In the genomic region with DNA sequence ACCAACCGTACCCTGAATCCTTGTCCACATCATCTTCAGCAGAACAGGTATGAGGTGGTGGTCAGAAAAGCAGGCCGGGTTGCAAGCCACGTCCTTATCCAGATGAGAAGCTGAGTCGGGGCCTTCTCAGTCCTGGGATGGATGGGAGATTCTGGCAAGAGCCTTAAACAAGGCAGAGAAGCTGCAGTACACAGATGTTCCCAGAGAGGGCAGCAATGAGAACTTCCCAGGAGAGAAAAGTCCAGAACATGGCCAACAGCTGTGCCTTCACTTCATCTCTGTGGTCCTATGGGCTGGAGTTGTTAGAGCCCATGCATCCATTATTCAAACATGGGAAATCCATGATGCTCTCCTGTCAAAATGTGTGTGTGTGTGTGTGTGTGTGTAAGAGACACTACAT, we compare ENCODE assay signal across 9 mouse cellular contexts. TPM values are rescaled to one million over a fixed set of nuclear protein-coding genes. Genes with fewer than 3 reads are reported as not detected.
DNase-seq lines count a peak whose midpoint lies in the region; ATAC-seq lines count a peak whose summit lies in the region.
"Had no signal": no experiment of that assay in that cellular context is flagged by ENCODE, and none has a peak within 500 bp of the region (broad histone marks: within the 10 kb centered on the region; RNA-seq: fewer than 3 reads in every experiment).

No protein-coding gene starts in this region.

- no peak overlapping the region for H3K4me2 ChIP-seq in neural tube, embryonic 15.5 days
- H3K4me2 ChIP-seq: heart, embryonic 15.5 days had no signal

- no peaks in the 10 kb centered on the region for H3K4me1 ChIP-seq in neural tube, embryonic 15.5 days

- 70% methylated on average over 4 of the region's 4 CpGs for WGBS in neural tube, embryonic 15.5 days

- no peak for ATAC-seq in neural tube, embryonic 15.5 days (ENCODE audit: low FRiP score)

- no peaks in the 10 kb centered on the region for H3K36me3 ChIP-seq in neural tube, embryonic 15.5 days
- H3K36me3 ChIP-seq: heart, embryonic 15.5 days had no signal

- no peaks in the 10 kb centered on the region for H3K27me3 ChIP-seq in neural tube, embryonic 15.5 days (replicated peaks)
- H3K27me3 ChIP-seq: heart, embryonic 15.5 days had no signal

- DNase-seq in adrenal gland, adult (ENCODE audit: inconsistent age in 2 of 2, low spot score in 1 of 2) = peak; percentile 28 to 81
- DNase-seq in adrenal gland, adult 8-10 months = no peak
- DNase-seq in neural tube, embryonic 10.5 days (ENCODE audit: extremely low spot score, low spot score) = peak; percentile 52
- DNase-seq in cerebellum, postnatal 14 days = peak; percentile 63 to 76
- DNase-seq in hindlimb bud, embryonic 11.5 days (ENCODE audit: extremely low spot score, low read depth, low spot score) = peak; percentile 53
- peak; percentile 35 to 58 for DNase-seq in lung, adult 18-20 months
- DNase-seq in skeletal muscle tissue, adult 2 months (ENCODE audit: low read depth, low spot score) = peak; percentile 29

- H3K9me3 ChIP-seq in neural tube, embryonic 15.5 days (replicated peaks) = no peaks in the 10 kb centered on the region
- H3K9me3 ChIP-seq: heart, embryonic 15.5 days had no signal

- H3K4me3 ChIP-seq in neural tube, embryonic 15.5 days (replicated peaks) = no peak overlapping the region
- H3K4me3 ChIP-seq: heart, embryonic 15.5 days had no signal

- no peak overlapping the region for H3K9ac ChIP-seq in neural tube, embryonic 15.5 days (replicated peaks)
- H3K9ac ChIP-seq: heart, embryonic 15.5 days had no signal

- H3K27ac ChIP-seq in neural tube, embryonic 15.5 days (replicated peaks) = no peak overlapping the region
- H3K27ac ChIP-seq: heart, embryonic 15.5 days had no signal

RNA-seq across cellular contexts. Expression of a gene that starts 39.2 kb away (rescaled TPM):
- total RNA-seq in adrenal gland, adult 8-10 months (2022) = 10 to 100 TPM; 11.7 to 28.2 (median 16.2) TPM
- 18.5 and 19.9 TPM in 2 replicates for polyA plus RNA-seq in neural tube, embryonic 15.5 days (2015; fragmentation: Nextera tagmentation; extraction: Ambion mirVana)
